Mouse (Mus musculus) small intestine, adult 2 months (tissue): ENCODE results near the gene Ndst2.

Source experiments
- CTCF ChIP-seq: fragments of 200-500 bp; IDR thresholded peaks from 2 replicates; pipeline ENCODE4 v1.5.1; 2012; ENCODE audit warnings: low read depth, mild to moderate bottlenecking, control low read depth, inconsistent platforms, low read length, moderate library complexity, mixed read lengths; ENCODE audit not compliant: insufficient replicate concordance, insufficient read length; ENCODE audit errors: extremely low read depth
- POLR2A ChIP-seq: fragments of 200-500 bp; IDR thresholded peaks from 2 replicates; pipeline ENCODE4 v1.6.1; 2012; ENCODE audit warnings: low read depth, mild to moderate bottlenecking, control low read depth, inconsistent platforms, low read length, moderate library complexity

GRCm38 (mm10) chr14:20757370-20757907, 23.1 kb upstream of the Ndst2 start:
- TF ChIP-seq CTCF (no peak), POLR2A (no peak)
